Mouse (Mus musculus): ENCODE data around the gene Prkce. TPM values are rescaled to one million over a fixed set of nuclear protein-coding genes. Genes with fewer than 3 reads are reported as not detected.

The Prkce gene
- total and polyA plus RNA-seq, 2 experiments from 2014 or later: 8.1 to 12.6 TPM

- Histone ChIP-seq H3K27ac (ENCODE audit: low read depth) (no peak overlapping the region), H3K9ac (replicated peaks; ENCODE audit: low read depth, low read length) (no peak overlapping the region), H3K4me2 (ENCODE audit: low read depth, low read length) (no peak overlapping the region), H3K36me3 (replicated peaks; ENCODE audit: control insufficient read depth, insufficient read depth, low read length) (no peaks in the 10 kb centered on the region), H3K4me3 (ENCODE audit: low read depth, low read length) (no peak overlapping the region), H3K27me3 (ENCODE audit: control insufficient read depth, insufficient read depth, low read length) (no peaks in the 10 kb centered on the region), H3K9me3 (replicated peaks; ENCODE audit: control insufficient read depth, low read length) (no peaks in the 10 kb centered on the region), H3K4me1 (ENCODE audit: control insufficient read depth, insufficient read depth) (peaks cover 10% of the 10 kb centered on the region; the same call in 1 of the 2 replicates)
- DNase-seq (ENCODE audit: low spot score): no peak
- ATAC-seq (ENCODE audit: insufficient read depth, low read depth): no peak
- WGBS: 95% methylated on average over 10 of the region's 10 CpGs
- TF ChIP-seq CTCF (IDR thresholded peaks at IDR 0.05; ENCODE audit: low read depth): no peak
- TF ChIP-seq EP300 (IDR thresholded peaks at IDR 0.05; ENCODE audit: low read depth): no peak
Observed at GRCm38 (mm10) chr17:86393191-86393590, 225.6 kb downstream of the Prkce start.

GRCm38 (mm10) chr17:86397097-86397496 lies 229.5 kb downstream of the Prkce start:
- DNase-seq (ENCODE audit: low spot score) (no peak), ATAC-seq (ENCODE audit: insufficient read depth, low read depth) (no peak)
- Histone ChIP-seq H3K4me1 (ENCODE audit: control insufficient read depth, insufficient read depth) (peaks cover 25% of the 10 kb centered on the region), H3K4me2 (ENCODE audit: low read depth, low read length) (no peak overlapping the region), H3K27ac (ENCODE audit: low read depth) (no peak overlapping the region), H3K36me3 (replicated peaks; ENCODE audit: control insufficient read depth, insufficient read depth, low read length) (no peaks in the 10 kb centered on the region), H3K9me3 (replicated peaks; ENCODE audit: control insufficient read depth, low read length) (no peaks in the 10 kb centered on the region), H3K27me3 (ENCODE audit: control insufficient read depth, insufficient read depth, low read length) (no peaks in the 10 kb centered on the region), H3K9ac (replicated peaks; ENCODE audit: low read depth, low read length) (no peak overlapping the region), H3K4me3 (ENCODE audit: low read depth, low read length) (no peak overlapping the region)
- no peak for TF ChIP-seq CTCF (IDR thresholded peaks at IDR 0.05; ENCODE audit: low read depth)
- no peak for TF ChIP-seq EP300 (IDR thresholded peaks at IDR 0.05; ENCODE audit: low read depth)

GRCm38 (mm10) chr17:86397647-86398046 lies 230.1 kb downstream of the Prkce start:
- TF ChIP-seq EP300 (IDR thresholded peaks at IDR 0.05; ENCODE audit: low read depth): no peak
- no peak for TF ChIP-seq CTCF (IDR thresholded peaks at IDR 0.05; ENCODE audit: low read depth)
- WGBS: 28% methylated on average over 5 of the region's 5 CpGs

GRCm38 (mm10) chr17:86398226-86398625 lies 230.6 kb downstream of the Prkce start:
- 47% methylated on average over 1 of the region's 1 CpGs for WGBS
- Histone ChIP-seq H3K27me3 (ENCODE audit: control insufficient read depth, insufficient read depth, low read length) (no peaks in the 10 kb centered on the region), H3K4me1 (ENCODE audit: control insufficient read depth, insufficient read depth) (peaks cover 25% of the 10 kb centered on the region), H3K9ac (replicated peaks; ENCODE audit: low read depth, low read length) (no peak overlapping the region), H3K4me3 (ENCODE audit: low read depth, low read length) (no peak overlapping the region), H3K9me3 (replicated peaks; ENCODE audit: control insufficient read depth, low read length) (no peaks in the 10 kb centered on the region), H3K27ac (ENCODE audit: low read depth) (peak overlapping the region; percentile 12; the same call in 1 of the 2 replicates), H3K36me3 (replicated peaks; ENCODE audit: control insufficient read depth, insufficient read depth, low read length) (no peaks in the 10 kb centered on the region), H3K4me2 (ENCODE audit: low read depth, low read length) (no peak overlapping the region)
- TF ChIP-seq EP300 (IDR thresholded peaks at IDR 0.05; ENCODE audit: low read depth): no peak
- TF ChIP-seq CTCF (IDR thresholded peaks at IDR 0.05; ENCODE audit: low read depth): no peak
- ATAC-seq (ENCODE audit: insufficient read depth, low read depth) (peak; percentile 19; the same call in 1 of the 2 replicates), DNase-seq (ENCODE audit: low spot score) (no peak)

More at GRCm38 (mm10) chr17:86397647-86398046, 230.1 kb downstream of the Prkce start:
- Histone ChIP-seq H3K9ac (replicated peaks; ENCODE audit: low read depth, low read length) (no peak overlapping the region), H3K4me2 (ENCODE audit: low read depth, low read length) (no peak overlapping the region), H3K27me3 (ENCODE audit: control insufficient read depth, insufficient read depth, low read length) (no peaks in the 10 kb centered on the region), H3K9me3 (replicated peaks; ENCODE audit: control insufficient read depth, low read length) (no peaks in the 10 kb centered on the region), H3K4me1 (ENCODE audit: control insufficient read depth, insufficient read depth) (peaks cover 25% of the 10 kb centered on the region), H3K36me3 (replicated peaks; ENCODE audit: control insufficient read depth, insufficient read depth, low read length) (no peaks in the 10 kb centered on the region), H3K27ac (ENCODE audit: low read depth) (peak overlapping the region; percentile 12; the same call in 1 of the 2 replicates), H3K4me3 (ENCODE audit: low read depth, low read length) (no peak overlapping the region)
- DNase-seq (ENCODE audit: low spot score): peak; percentile 61
- ATAC-seq (ENCODE audit: insufficient read depth, low read depth): peak; percentile 27; the same call in 1 of the 2 replicates

GRCm38 (mm10) chr17:86400032-86400431 lies 232.4 kb downstream of the Prkce start:
- Histone ChIP-seq H3K4me3 (ENCODE audit: low read depth, low read length) (no peak overlapping the region), H3K9me3 (replicated peaks; ENCODE audit: control insufficient read depth, low read length) (no peaks in the 10 kb centered on the region), H3K27me3 (ENCODE audit: control insufficient read depth, insufficient read depth, low read length) (no peaks in the 10 kb centered on the region), H3K36me3 (replicated peaks; ENCODE audit: control insufficient read depth, insufficient read depth, low read length) (no peaks in the 10 kb centered on the region), H3K4me2 (ENCODE audit: low read depth, low read length) (no peak overlapping the region), H3K9ac (replicated peaks; ENCODE audit: low read depth, low read length) (no peak overlapping the region), H3K27ac (ENCODE audit: low read depth) (peak overlapping the region; percentile 56), H3K4me1 (ENCODE audit: control insufficient read depth, insufficient read depth) (peaks cover 25% of the 10 kb centered on the region)
- DNase-seq (ENCODE audit: low spot score): peak; percentile 88
- TF ChIP-seq EP300 (IDR thresholded peaks at IDR 0.05; ENCODE audit: low read depth) (no peak), CTCF (IDR thresholded peaks at IDR 0.05; ENCODE audit: low read depth) (no peak)
- ATAC-seq (ENCODE audit: insufficient read depth, low read depth): peak; percentile 90
- WGBS: 32% methylated on average over 4 of the region's 4 CpGs
